Mouse (Mus musculus) cerebellum, postnatal 36 days (tissue): ENCODE results near the gene Gcfc2.

Experiments
- DNase-seq, 2 experiments: peaks; one replicate each; pipeline ENCODE4 v3.0.0; 2021 to 2022; ENCODE audit warnings: mixed read lengths in 2 of 2

Gene Gcfc2

GRCm38 (mm10) chr6:81979286-81979685 is 55.8 kb downstream of the Gcfc2 start:
- DNase-seq: no peak

- DNase-seq: no peak
These were observed 62.7 kb downstream of the Gcfc2 start for GRCm38 (mm10) chr6:81986171-81986570.

GRCm38 (mm10) chr6:81986599-81986998 is 63.1 kb downstream of the Gcfc2 start:
- no peak for DNase-seq

GRCm38 (mm10) chr6:81987010-81987409 is 63.5 kb downstream of the Gcfc2 start:
- peak; percentile 65 to 73 for DNase-seq

GRCm38 (mm10) chr6:81987580-81987979 is 64.1 kb downstream of the Gcfc2 start:
- DNase-seq: peak; percentile 13 to 22

- DNase-seq: no peak
These were observed 64.9 kb downstream of the Gcfc2 start for GRCm38 (mm10) chr6:81988341-81988740.

DNA sequence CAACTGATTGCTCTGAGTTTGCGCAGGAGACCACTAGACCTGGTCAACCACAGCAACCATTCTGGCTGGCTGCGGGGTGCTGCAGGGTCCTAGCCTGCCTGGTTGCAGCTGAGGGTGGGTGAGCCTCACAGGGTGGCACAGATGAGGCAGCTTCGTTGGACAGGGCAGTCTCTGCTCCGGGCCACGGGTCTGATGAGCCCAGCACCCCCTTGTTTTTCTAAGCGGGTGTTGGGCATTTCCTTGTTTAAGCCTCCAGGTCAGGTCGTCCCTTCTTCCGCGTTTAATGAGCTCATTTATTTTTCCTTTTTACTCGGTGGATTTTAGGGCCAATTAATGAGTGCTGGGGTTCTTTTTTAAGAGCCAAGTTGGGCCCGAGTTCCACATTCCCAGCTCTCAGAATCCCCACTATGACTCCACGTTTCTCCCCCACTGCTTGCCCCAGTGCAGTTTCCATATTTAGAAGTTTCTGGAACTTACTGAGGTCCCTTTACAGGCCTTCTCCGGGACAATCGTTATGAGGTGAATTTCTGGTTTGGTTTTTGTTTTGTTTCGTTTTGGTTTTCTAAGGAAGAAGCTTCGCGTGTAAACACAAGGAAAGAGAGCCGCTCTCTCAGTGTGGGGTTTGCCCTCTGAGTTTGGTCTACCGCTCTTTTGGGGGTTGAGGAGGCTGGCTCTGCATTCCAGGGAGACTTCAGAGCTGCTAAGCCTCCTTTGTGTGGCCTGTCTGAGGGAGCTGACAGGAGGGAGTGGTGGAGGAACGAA is 66.8 kb downstream of the Gcfc2 start:
- no peak for DNase-seq
